Mouse (Mus musculus) frontal cortex, adult 2 months (tissue): ENCODE data around the gene Gpr137c. TPM values are rescaled to one million over a fixed set of nuclear protein-coding genes. Genes with fewer than 3 reads are reported as not detected.

Experiments
- DNase-seq, 2 experiments: peaks; one replicate each; pipeline ENCODE4 v3.0.0; 2022; ENCODE audit warnings: low spot score in 1 of 2; ENCODE audit errors: extremely low spot score in 1 of 2
- polyA plus RNA-seq: library from polyadenylated mRNA; depleted of rRNA; stranded (reverse); fragments of >200 nt; gene quantifications from 2 replicates; pipeline ENCODE4 v1.2.3, GENCODE M21; 2012; rRNA removed

The Gpr137c gene
- polyA plus RNA-seq = 28.9 and 30.9 TPM in 2 replicates

- DNase-seq = peak; percentile 99
Observed at GRCm38 (mm10) chr14:45219281-45220089, at the start of gene Gpr137c. Gpr137c (plus strand) TSS chr14:45219717.

DNA sequence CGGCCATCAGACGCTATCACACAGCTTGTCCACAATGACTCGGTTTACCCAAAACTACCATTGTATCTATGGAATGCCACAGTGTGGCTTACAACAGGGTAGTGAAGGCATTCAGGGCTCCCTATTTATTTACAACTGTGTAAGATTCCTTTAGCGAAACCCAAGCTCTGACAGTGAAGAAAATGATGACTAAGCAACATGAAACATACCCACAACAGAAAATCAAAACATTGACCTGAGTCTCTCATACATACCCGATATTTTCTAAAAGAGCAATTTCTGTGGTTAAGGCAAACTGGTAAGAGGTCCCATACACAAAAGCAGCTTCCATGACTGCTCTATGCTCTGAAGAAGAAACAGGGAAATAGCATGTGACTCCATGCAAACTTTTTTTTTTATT, 47.3 kb upstream of the Gpr137c start:
- no peak for DNase-seq

DNA sequence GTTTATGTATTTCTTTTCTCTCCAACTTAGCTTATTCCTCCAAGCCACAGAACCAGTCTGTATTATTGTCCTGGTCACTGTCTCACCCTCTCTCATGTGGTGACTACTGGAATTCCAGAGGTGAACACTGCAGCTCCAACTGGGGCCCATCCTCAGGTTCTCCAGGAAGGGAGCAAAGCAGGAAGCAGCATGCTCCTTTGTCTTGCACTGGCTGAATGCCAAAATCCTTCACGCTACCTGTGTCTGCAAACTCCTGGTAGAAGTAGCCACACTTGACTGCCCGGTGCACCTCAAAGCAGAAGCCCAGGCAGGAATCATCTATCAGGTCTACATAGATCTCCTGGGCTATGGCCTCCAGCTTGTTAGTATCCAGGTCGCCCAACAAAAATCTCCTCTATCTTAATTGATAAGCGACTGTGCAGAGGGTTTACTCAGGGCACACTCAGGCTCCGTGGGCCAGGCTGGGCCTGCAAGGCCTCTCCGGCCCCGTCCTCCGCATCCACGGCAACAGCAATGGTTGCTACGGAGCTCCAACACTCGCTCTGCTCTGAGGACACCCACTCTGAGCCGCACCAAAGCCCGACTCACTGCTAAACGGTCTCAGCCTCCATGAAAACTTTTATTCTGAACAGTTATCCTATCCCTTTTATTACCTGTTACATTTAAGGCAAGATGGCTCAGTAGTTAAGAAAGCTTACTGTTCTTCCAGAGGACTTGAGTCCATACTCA, 44.3 kb upstream of the Gpr137c start:
- DNase-seq = no peak

DNA sequence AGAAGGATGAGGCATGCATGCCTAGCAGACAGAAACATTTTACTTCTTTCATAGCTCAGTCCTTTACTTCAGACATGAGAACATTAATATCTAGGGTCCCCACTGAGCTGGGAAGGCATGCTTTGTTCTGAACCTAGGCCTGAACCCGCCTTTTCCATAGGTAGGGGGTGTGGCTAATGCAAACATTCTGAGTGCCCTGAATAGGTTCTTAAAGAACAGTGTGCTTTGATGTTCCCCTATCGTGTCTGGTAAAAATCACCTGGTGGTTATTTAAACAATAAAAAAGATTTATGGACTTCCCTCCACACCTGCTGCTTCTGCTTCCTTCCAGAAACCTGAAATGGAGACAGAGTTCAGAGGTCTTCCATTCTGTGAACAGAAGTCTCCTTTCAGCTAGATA, 40.3 kb upstream of the Gpr137c start:
- DNase-seq = no peak

DNA sequence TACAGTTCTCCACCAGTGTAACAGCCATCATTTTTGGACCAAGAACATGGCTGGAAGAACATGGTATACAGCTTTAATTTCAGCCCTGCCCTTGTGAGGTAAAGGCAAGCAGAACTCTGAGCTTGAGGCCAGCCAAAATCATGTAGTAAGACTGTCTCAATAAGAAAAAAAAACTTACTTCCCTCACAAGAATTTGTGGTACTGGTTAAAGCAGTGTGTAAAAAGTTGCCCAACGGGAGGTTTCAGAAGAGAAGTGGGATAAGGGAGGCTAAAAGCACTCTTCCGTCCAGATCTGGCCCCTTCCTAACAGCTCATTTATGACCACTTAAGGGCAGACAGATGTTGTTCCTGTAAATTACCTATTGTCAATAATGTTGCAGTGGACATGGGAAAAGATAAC, 39.9 kb upstream of the Gpr137c start:
- no peak for DNase-seq

DNA sequence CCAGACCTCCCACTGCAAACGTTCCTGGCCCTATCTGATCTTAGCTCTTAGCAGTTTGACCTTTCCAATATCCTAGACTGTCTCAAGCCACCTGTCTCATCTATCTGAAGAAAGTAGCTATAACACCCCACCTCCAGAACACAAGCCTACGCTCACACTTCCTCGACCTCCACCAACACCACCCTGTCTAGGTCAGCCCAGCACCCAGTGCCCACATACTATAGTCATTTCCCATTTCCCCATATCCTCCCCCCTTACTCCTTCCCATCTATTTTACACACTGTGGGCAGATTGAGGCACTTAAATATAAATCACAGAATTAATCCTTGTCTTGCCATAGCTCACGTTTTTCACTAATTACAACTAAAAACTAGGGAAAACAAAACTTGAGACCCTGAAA, 37.9 kb upstream of the Gpr137c start:
- DNase-seq = no peak

DNA sequence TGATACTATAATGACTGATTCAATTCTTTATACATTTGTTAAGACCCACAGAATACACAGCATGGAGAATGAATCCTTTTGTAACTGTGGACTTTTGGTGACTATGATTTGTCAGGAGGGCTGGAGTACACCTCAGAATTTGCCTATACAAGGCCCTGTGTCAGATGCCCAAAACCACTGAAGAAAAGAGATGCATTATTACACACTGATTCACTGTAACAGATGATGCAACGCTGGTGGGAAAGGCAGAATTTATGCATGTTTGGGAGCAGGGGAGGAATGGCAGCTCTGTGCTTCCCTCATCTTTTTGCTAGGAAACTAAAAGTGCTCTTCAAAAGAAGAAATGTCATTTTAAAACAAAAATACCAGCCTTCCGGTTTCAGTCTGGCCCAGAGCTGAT, 28.5 kb upstream of the Gpr137c start:
- no peak for DNase-seq

DNA sequence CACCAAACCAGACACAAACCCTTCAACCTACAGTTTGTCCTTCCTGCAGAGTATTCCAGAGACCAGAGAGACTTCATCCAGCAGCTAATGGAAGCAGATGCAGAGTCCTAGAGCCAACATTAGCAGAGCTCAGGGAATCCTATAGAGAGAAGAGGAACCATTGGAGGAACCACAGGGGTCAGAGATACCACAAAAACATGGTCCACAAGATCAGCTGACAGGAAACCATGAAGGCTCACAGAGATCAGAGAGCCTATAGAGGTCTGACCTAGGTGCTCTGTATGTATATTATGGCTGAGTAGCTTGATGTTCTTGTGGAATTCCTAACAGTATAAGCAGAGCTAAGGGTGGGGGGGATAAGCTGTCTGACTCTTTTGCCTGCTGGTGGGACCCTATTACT, 18.9 kb upstream of the Gpr137c start:
- no peak for DNase-seq

- no peak for DNase-seq
Observed at GRCm38 (mm10) chr14:45210683-45211082, 8.8 kb upstream of the Gpr137c start.

- no peak for DNase-seq
Observed at GRCm38 (mm10) chr14:45211431-45211830, 8.1 kb upstream of the Gpr137c start.

DNA sequence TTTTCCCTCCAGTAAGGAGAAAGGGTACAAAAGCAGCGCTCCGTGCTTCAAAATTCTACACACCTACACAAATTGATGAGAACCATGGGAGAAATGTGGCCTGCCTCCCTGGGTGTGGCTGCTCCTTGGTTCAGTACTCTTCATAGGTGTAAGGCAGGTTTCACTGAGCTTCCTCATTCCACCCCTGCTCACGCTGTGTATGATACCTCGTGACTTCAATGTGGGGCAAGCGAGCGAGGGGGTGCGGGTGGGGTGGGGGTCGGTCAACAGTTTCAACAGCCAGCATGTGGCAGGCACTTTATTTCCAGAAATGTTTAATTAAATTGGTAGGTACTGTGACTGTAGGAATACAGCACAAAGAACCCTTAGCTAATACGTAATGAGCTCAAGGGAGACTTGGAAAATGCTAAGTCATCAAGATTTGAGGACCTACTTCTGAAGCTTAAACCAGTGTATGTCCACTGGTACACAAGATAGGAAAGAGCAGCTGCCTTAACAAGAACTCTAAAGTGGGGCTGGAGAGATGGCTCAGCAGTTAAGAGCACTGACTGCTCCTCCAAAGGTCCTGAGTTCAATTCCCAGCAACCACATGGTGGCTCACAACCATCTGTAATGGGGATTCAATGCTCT, 2.7 kb upstream of the Gpr137c start:
- no peak for DNase-seq

GRCm38 (mm10) chr14:45217693-45218092, 1.8 kb upstream of the Gpr137c start:
- no peak for DNase-seq

- DNase-seq = peak; percentile 67 to 82
Observed at GRCm38 (mm10) chr14:45220090-45220956, 806 bp downstream of the Gpr137c start, which contains the start of gene Txndc16. Txndc16 (minus strand) TSS chr14:45220328.

DNA sequence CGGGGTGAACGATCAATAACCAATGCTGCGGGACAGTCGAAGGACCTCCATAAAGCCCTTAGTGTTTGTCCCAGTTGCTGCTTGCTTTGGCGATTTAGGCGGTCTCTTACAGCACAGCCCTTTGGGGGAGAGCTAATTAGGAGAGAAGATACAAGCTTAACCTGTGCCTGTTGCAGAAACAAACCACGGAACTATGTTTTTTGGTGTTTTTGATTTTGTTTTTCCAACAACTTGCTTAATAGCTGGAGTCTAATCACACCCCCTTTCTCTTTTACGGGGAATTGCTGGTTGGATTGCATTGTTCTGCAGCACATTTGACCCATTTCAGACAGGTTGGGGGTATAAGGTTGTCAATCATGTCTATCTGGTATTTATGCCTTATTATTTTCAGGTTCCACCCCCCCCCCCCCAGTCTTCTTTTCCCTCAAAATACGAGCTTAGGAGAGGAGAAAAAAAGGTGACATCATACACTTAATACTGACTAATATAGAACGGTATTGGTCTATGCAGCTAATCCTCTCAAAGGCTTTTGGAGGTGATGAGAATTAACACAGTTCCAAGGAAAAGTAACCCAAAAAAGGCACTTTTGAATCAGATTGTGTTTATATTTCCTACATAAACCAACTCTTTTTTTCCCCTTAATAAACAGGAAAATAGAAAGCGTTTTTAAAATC, 1.6 kb downstream of the Gpr137c start:
- DNase-seq = no peak

DNA sequence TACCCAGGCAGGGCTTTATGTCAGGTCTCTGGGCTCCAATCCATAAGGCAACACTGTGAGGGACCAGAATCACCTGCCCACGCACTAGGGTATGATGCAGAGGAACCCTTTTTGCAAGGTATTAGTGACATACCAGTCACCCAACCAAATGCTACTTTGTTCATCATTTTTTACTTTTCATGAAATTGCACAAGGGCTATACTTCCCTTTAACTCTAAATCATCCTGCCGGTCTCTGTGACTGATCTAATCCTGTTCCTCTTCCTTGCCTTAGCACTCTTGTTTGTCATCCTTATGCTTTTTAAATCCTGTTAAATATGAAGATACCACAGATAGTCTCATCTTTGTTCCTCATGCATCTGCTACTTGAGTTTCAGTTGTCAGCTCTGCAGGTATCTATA, 19.5 kb downstream of the Gpr137c start:
- no peak for DNase-seq

- DNase-seq = no peak
Observed at GRCm38 (mm10) chr14:45241613-45242012, 22.1 kb downstream of the Gpr137c start.

GRCm38 (mm10) chr14:45251548-45252076, 32.1 kb downstream of the Gpr137c start:
- DNase-seq = no peak

GRCm38 (mm10) chr14:45263831-45264592, 44.5 kb downstream of the Gpr137c start:
- DNase-seq = no peak

DNA sequence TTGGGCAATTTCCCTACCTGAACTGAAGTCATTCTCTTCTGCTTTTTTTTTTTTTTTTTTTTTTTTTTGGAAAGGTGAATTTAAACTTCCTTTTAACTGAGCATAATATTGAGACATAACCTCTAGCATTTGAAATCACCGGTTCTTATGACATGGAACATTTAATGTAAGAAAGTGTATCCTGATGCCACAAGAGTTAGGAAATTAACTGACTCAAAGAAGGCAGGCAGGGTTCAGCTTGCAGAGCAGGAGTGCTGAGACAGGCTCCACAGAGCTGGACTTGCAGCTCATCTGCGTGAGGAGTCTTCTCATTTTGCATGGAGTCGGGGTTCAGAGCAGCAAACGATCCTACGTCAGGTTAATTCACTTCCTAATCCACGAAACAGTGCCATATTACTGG, 56.3 kb downstream of the Gpr137c start:
- no peak for DNase-seq
